Mouse (Mus musculus): ENCODE measurements at regions not wholly inside any gene's neighbourhood (a gene's known extent, or its start where the extent isn't known, plus 50 kb on each side); places are given as distances from the start of the nearest gene placed in this dataset.

GRCm38 (mm10) chr2:107201856-107202473, 88.5 kb upstream of the Kcna4 start:
- no peak overlapping the region for H3K9ac ChIP-seq (replicated peaks; ENCODE audit: low read length, poor library complexity, severe bottlenecking)
- 89% methylated on average over 4 of the region's 4 CpGs for WGBS
- no peaks in the 10 kb centered on the region for H3K36me3 ChIP-seq (ENCODE audit: insufficient read depth, low read length)
- no peak for DNase-seq (ENCODE audit: low spot score)
- H3K27ac ChIP-seq (ENCODE audit: low read depth, low read length) = no peak overlapping the region
- no peak overlapping the region for H3K4me2 ChIP-seq (ENCODE audit: low read depth, low read length, poor library complexity, severe bottlenecking)
- H3K27me3 ChIP-seq (ENCODE audit: insufficient read depth, low read length) = no peaks in the 10 kb centered on the region
- TF ChIP-seq CTCF (IDR thresholded peaks at IDR 0.05) = no peak
- ATAC-seq (ENCODE audit: low FRiP score) = no peak
- H3K4me3 ChIP-seq (ENCODE audit: low read depth, low read length) = no peak overlapping the region
- no peaks in the 10 kb centered on the region for H3K4me1 ChIP-seq (ENCODE audit: insufficient read depth, low read length)
- H3K9me3 ChIP-seq (ENCODE audit: low read length) = no peaks in the 10 kb centered on the region

GRCm38 (mm10) chr2:107202474-107202858, 88.0 kb upstream of the Kcna4 start:
- H3K36me3 ChIP-seq (ENCODE audit: insufficient read depth, low read length) = no peaks in the 10 kb centered on the region
- H3K9ac ChIP-seq (replicated peaks; ENCODE audit: low read length, poor library complexity, severe bottlenecking) = no peak overlapping the region
- no peaks in the 10 kb centered on the region for H3K27me3 ChIP-seq (ENCODE audit: insufficient read depth, low read length)
- no peak for TF ChIP-seq CTCF (IDR thresholded peaks at IDR 0.05)
- no peak overlapping the region for H3K4me3 ChIP-seq (ENCODE audit: low read depth, low read length)
- ATAC-seq (ENCODE audit: low FRiP score) (no peak), DNase-seq (ENCODE audit: low spot score) (no peak)
- no peak overlapping the region for H3K4me2 ChIP-seq (ENCODE audit: low read depth, low read length, poor library complexity, severe bottlenecking)
- H3K27ac ChIP-seq (ENCODE audit: low read depth, low read length) = no peak overlapping the region
- WGBS = 60% methylated on average over 3 of the region's 3 CpGs
- H3K4me1 ChIP-seq (ENCODE audit: insufficient read depth, low read length) = no peaks in the 10 kb centered on the region
- H3K9me3 ChIP-seq (ENCODE audit: low read length) = no peaks in the 10 kb centered on the region

GRCm38 (mm10) chr2:107221544-107221943, 68.9 kb upstream of the Kcna4 start:
- ATAC-seq (ENCODE audit: low FRiP score) = no peak
- WGBS = 79% methylated on average over 1 of the region's 1 CpGs
- no peak for TF ChIP-seq CTCF (IDR thresholded peaks at IDR 0.05)
- no peak overlapping the region for H3K4me3 ChIP-seq (ENCODE audit: low read depth, low read length)
- no peak overlapping the region for H3K27ac ChIP-seq (ENCODE audit: low read depth, low read length)
- no peak for DNase-seq (ENCODE audit: low spot score)
- no peaks in the 10 kb centered on the region for H3K27me3 ChIP-seq (ENCODE audit: insufficient read depth, low read length)
- no peaks in the 10 kb centered on the region for H3K9me3 ChIP-seq (ENCODE audit: low read length)
- H3K4me2 ChIP-seq (ENCODE audit: low read depth, low read length, poor library complexity, severe bottlenecking) = no peak overlapping the region
- no peaks in the 10 kb centered on the region for H3K4me1 ChIP-seq (ENCODE audit: insufficient read depth, low read length)
- no peaks in the 10 kb centered on the region for H3K36me3 ChIP-seq (ENCODE audit: insufficient read depth, low read length)
- no peak overlapping the region for H3K9ac ChIP-seq (replicated peaks; ENCODE audit: low read length, poor library complexity, severe bottlenecking)

GRCm38 (mm10) chr2:107224679-107225078, 65.8 kb upstream of the Kcna4 start:
- no peak overlapping the region for H3K4me3 ChIP-seq (ENCODE audit: low read depth, low read length)
- H3K27ac ChIP-seq (ENCODE audit: low read depth, low read length) = no peak overlapping the region
- no peak for TF ChIP-seq CTCF (IDR thresholded peaks at IDR 0.05)
- H3K9ac ChIP-seq (replicated peaks; ENCODE audit: low read length, poor library complexity, severe bottlenecking) = no peak overlapping the region
- no peaks in the 10 kb centered on the region for H3K4me1 ChIP-seq (ENCODE audit: insufficient read depth, low read length)
- 77% methylated on average over 2 of the region's 2 CpGs for WGBS
- DNase-seq (ENCODE audit: low spot score) (no peak), ATAC-seq (ENCODE audit: low FRiP score) (no peak)
- no peaks in the 10 kb centered on the region for H3K36me3 ChIP-seq (ENCODE audit: insufficient read depth, low read length)
- H3K4me2 ChIP-seq (ENCODE audit: low read depth, low read length, poor library complexity, severe bottlenecking) = no peak overlapping the region
- no peaks in the 10 kb centered on the region for H3K27me3 ChIP-seq (ENCODE audit: insufficient read depth, low read length)
- H3K9me3 ChIP-seq (ENCODE audit: low read length) = no peaks in the 10 kb centered on the region

- no peak overlapping the region for H3K4me3 ChIP-seq (ENCODE audit: low read depth, low read length)
- no peaks in the 10 kb centered on the region for H3K36me3 ChIP-seq (ENCODE audit: insufficient read depth, low read length)
- no peak for DNase-seq (ENCODE audit: low spot score)
- no peak overlapping the region for H3K9ac ChIP-seq (replicated peaks; ENCODE audit: low read length, poor library complexity, severe bottlenecking)
- H3K27me3 ChIP-seq (ENCODE audit: insufficient read depth, low read length) = no peaks in the 10 kb centered on the region
- no peaks in the 10 kb centered on the region for H3K4me1 ChIP-seq (ENCODE audit: insufficient read depth, low read length)
- no peaks in the 10 kb centered on the region for H3K9me3 ChIP-seq (ENCODE audit: low read length)
- H3K27ac ChIP-seq (ENCODE audit: low read depth, low read length) = no peak overlapping the region
- TF ChIP-seq CTCF (IDR thresholded peaks at IDR 0.05) = no peak
- no peak for ATAC-seq (ENCODE audit: low FRiP score)
- no peak overlapping the region for H3K4me2 ChIP-seq (ENCODE audit: low read depth, low read length, poor library complexity, severe bottlenecking)
- WGBS = 85% methylated on average over 2 of the region's 2 CpGs
Measured at GRCm38 (mm10) chr2:107227486-107227885, 63.0 kb upstream of the Kcna4 start.

- Histone ChIP-seq H3K27ac (ENCODE audit: low read depth, low read length) (no peak overlapping the region), H3K4me3 (ENCODE audit: low read depth, low read length) (no peak overlapping the region), H3K4me2 (ENCODE audit: low read depth, low read length, poor library complexity, severe bottlenecking) (no peak overlapping the region), H3K4me1 (ENCODE audit: insufficient read depth, low read length) (no peaks in the 10 kb centered on the region), H3K27me3 (ENCODE audit: insufficient read depth, low read length) (no peaks in the 10 kb centered on the region), H3K9ac (replicated peaks; ENCODE audit: low read length, poor library complexity, severe bottlenecking) (no peak overlapping the region), H3K36me3 (ENCODE audit: insufficient read depth, low read length) (no peaks in the 10 kb centered on the region), H3K9me3 (ENCODE audit: low read length) (no peaks in the 10 kb centered on the region)
- TF ChIP-seq CTCF (IDR thresholded peaks at IDR 0.05) = no peak
- WGBS = 77% methylated on average over 1 of the region's 1 CpGs
- DNase-seq (ENCODE audit: low spot score) (no peak), ATAC-seq (ENCODE audit: low FRiP score) (no peak)
Measured at GRCm38 (mm10) chr2:107228287-107228686, 62.2 kb upstream of the Kcna4 start.
